Mouse (Mus musculus) heart, adult 2 months (tissue): ENCODE measurements around the gene Med16. TPM values are rescaled to one million over a fixed set of nuclear protein-coding genes. Genes with fewer than 3 reads are reported as not detected.

Source experiments
- DNase-seq, 2 experiments: peaks; one replicate each; pipeline ENCODE4 v3.0.0; 2021
- H3K27ac ChIP-seq: fragments of 200-600 bp; 2 replicates; pipeline ENCODE4 v1.8.1; 2022
- H3K27me3 ChIP-seq: fragments of 200-500 bp; 2 replicates; pipeline ENCODE4 v1.6.1; 2012; ENCODE audit warnings: mild to moderate bottlenecking, low read length, inconsistent platforms, mixed read lengths; ENCODE audit not compliant: control insufficient read depth, insufficient read depth
- H3K36me3 ChIP-seq: fragments of 200-500 bp; 2 replicates; pipeline ENCODE4 v1.6.1; 2012; ENCODE audit warnings: low read length, inconsistent platforms; ENCODE audit not compliant: control insufficient read depth, insufficient read depth
- H3K4me1 ChIP-seq: fragments of 200-500 bp; 2 replicates; pipeline ENCODE4 v1.6.1; 2011; ENCODE audit warnings: low read length; ENCODE audit not compliant: control insufficient read depth, insufficient read depth
- H3K4me3 ChIP-seq: fragments of 200-600 bp; 2 replicates; pipeline ENCODE4 v1.8.1; 2022
- H3K79me2 ChIP-seq: fragments of 200-500 bp; replicated peaks from 2 replicates; pipeline ENCODE4 v1.6.1; 2012; ENCODE audit warnings: mild to moderate bottlenecking, inconsistent platforms, low read length, moderate library complexity, mixed read lengths; ENCODE audit not compliant: control insufficient read depth, insufficient read depth
- H3K9ac ChIP-seq: fragments of 200-500 bp; 2 replicates; pipeline ENCODE4 v1.6.1; 2012; ENCODE audit warnings: low read depth, mild to moderate bottlenecking, control low read depth, inconsistent platforms, low read length, mixed read lengths
- CTCF ChIP-seq: fragments of 200-600 bp; IDR thresholded peaks from 2 replicates; pipeline ENCODE4 v1.8.1; 2022; ENCODE audit warnings: antibody characterized with exemption, mild to moderate bottlenecking, moderate library complexity
- EP300 ChIP-seq: fragments of 200-500 bp; IDR thresholded peaks from 2 replicates; pipeline ENCODE4 v1.6.1; 2011; ENCODE audit warnings: low read depth, low read length, control low read depth; ENCODE audit not compliant: insufficient read depth
- POLR2A ChIP-seq: fragments of 200-500 bp; IDR thresholded peaks from 2 replicates; pipeline ENCODE4 v1.6.1; 2011; ENCODE audit warnings: mild to moderate bottlenecking, low read depth, low read length, control low read depth; ENCODE audit not compliant: insufficient read depth
- WGBS: fragments of 180-500 bp; shearing (Covaris S2); methylation state at CpG from one replicate; pipeline ENCODE4 v1.1.7; 2018; 5-methylcytosine and 5-hydroxymethylcytosine counted together
- intact Hi-C: fragments of 180-260 bp; cut with DNase I; formaldehyde crosslinking; loops from one replicate; pipeline ENCODE4 v1.15.1; 2025
- polyA plus RNA-seq: library from polyadenylated mRNA; depleted of rRNA; stranded (reverse); fragments of >200 nt; gene quantifications from 2 replicates; pipeline ENCODE4 v1.2.3, GENCODE M21; 2012
- total RNA-seq, 2 experiments: library from RNA; stranded (reverse); gene quantifications; 2 replicates each; pipeline ENCODE4 v1.2.3; 2021

Gene Med16
- total and polyA plus RNA-seq, 3 experiments = 40.8 to 62.4 (median 54.1) TPM

DNA sequence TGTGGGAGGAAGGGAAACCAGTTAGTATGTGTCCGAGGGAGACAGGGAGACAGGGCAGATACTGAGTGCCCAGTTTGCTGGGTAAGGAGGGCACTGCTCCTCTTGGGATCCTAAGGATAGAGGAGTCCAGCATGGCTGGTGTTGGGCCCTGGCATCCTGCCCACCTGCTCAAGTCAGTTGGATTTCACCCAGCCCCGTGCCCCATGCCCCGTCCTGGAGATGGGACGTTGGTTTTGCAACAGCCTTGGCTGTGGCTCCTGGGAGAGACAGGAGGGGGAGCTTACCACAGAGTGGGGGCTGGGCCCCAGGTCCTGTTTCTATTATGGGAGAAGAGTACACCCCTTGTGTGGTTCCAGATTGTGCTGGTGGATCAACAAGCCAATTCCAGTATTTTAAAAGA is 24.3 kb downstream of the Med16 start:
- TF ChIP-seq POLR2A (no peak), CTCF (no peak), EP300 (no peak)
- Histone ChIP-seq H3K4me1 (no peaks in the 10 kb centered on the region), H3K4me3 (no peak overlapping the region), H3K27me3 (no peaks in the 10 kb centered on the region), H3K79me2 (no peaks in the 10 kb centered on the region), H3K9ac (no peak overlapping the region), H3K36me3 (no peaks in the 10 kb centered on the region), H3K27ac (no peak overlapping the region; the same call in 1 of the 2 replicates)
- intact Hi-C loops = loop anchor here (5.0 kb wide), 1 partner anchor 52 kb away; no protein-coding TSS in a partner anchor
- 39% methylated on average over 4 of the region's 4 CpGs for WGBS
- DNase-seq = peak; percentile 79 to 86

- H3K4me3 ChIP-seq = no peak overlapping the region
- H3K4me1 ChIP-seq = no peaks in the 10 kb centered on the region
- intact Hi-C loops = loop anchor here (1.0 to 5.0 kb wide), 3 partner anchors 27 to 51 kb away; no protein-coding TSS in a partner anchor
- no peak overlapping the region for H3K9ac ChIP-seq
- H3K79me2 ChIP-seq = no peaks in the 10 kb centered on the region
- TF ChIP-seq EP300 (peak; percentile 66; the same call in 1 of the 2 replicates), POLR2A (no peak), CTCF (peak; percentile 91)
- 23% methylated on average over 22 of the region's 22 CpGs for WGBS
- H3K27me3 ChIP-seq = no peaks in the 10 kb centered on the region
- peak; percentile 76 to 84 for DNase-seq
- no peak overlapping the region; the same call in 1 of the 2 replicates for H3K27ac ChIP-seq
- no peaks in the 10 kb centered on the region for H3K36me3 ChIP-seq
Measured at GRCm38 (mm10) chr10:79883297-79884084, 25.2 kb downstream of the Med16 start.

DNA sequence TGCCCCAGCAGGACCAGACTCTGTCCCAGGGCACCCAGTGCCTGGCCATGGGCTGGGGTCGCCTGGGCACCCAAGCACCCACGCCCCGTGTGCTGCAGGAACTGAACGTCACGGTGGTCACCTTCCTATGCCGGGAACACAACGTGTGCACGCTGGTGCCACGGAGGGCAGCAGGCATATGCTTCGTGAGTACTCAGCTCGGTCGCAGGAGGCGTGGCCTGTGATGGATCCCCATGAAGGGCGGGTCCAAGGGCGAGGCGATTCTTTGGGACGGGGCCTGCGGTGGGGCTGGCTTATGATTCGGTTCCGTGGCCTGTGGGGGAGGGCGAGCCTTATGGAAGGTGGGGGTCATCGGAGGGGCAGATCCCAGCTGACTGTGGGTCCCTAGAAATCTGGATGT is 26.7 kb downstream of the Med16 start:
- peaks cover 6% of the 10 kb centered on the region for H3K4me1 ChIP-seq
- no peak for DNase-seq
- H3K27me3 ChIP-seq = no peaks in the 10 kb centered on the region
- WGBS = 12% methylated on average over 22 of the region's 22 CpGs
- intact Hi-C loops = loop anchor here (2.0 to 5.0 kb wide), 2 partner anchors 25 to 50 kb away; no protein-coding TSS in a partner anchor
- H3K9ac ChIP-seq = 0 out of 2 replicates have a peak overlapping the region, but pooled peaks have one; percentile 16
- no peaks in the 10 kb centered on the region for H3K79me2 ChIP-seq
- no peak overlapping the region for H3K27ac ChIP-seq
- no peak overlapping the region for H3K4me3 ChIP-seq
- TF ChIP-seq POLR2A = no peak
- TF ChIP-seq CTCF = no peak
- TF ChIP-seq EP300 = no peak
- no peaks in the 10 kb centered on the region for H3K36me3 ChIP-seq

- Histone ChIP-seq H3K4me3 (no peak overlapping the region), H3K4me1 (peaks cover 6% of the 10 kb centered on the region), H3K27ac (no peak overlapping the region), H3K27me3 (no peaks in the 10 kb centered on the region), H3K79me2 (no peaks in the 10 kb centered on the region), H3K9ac (no peak overlapping the region), H3K36me3 (no peaks in the 10 kb centered on the region)
- no peak for TF ChIP-seq POLR2A
- TF ChIP-seq CTCF = no peak
- DNase-seq = no peak
- WGBS = 45% methylated on average over 9 of the region's 9 CpGs
- intact Hi-C loops = loop anchor here (5.0 kb wide), 1 partner anchor 48 kb away; no protein-coding TSS in a partner anchor
Measured at GRCm38 (mm10) chr10:79880721-79881120, 28.0 kb downstream of the Med16 start.

GRCm38 (mm10) chr10:79879527-79879926 is 29.2 kb downstream of the Med16 start:
- H3K9ac ChIP-seq = no peak overlapping the region
- H3K27me3 ChIP-seq = 0 out of 2 replicates have a peak, but pooled peaks cover 1% of the 10 kb centered on the region
- no peak overlapping the region for H3K27ac ChIP-seq
- no peaks in the 10 kb centered on the region for H3K79me2 ChIP-seq
- DNase-seq = no peak
- H3K36me3 ChIP-seq = no peaks in the 10 kb centered on the region
- H3K4me3 ChIP-seq = no peak overlapping the region
- WGBS = 45% methylated on average over 3 of the region's 3 CpGs
- peaks cover 6% of the 10 kb centered on the region for H3K4me1 ChIP-seq
- intact Hi-C loops = no loop called here
- TF ChIP-seq EP300 (no peak), POLR2A (no peak)

GRCm38 (mm10) chr10:79877757-79878156 is 31.0 kb downstream of the Med16 start:
- DNase-seq = peak; percentile 61 to 74
- intact Hi-C loops = no loop called here
- TF ChIP-seq POLR2A = no peak
- 0 out of 2 replicates have a peak, but pooled peaks have one; percentile 39 for TF ChIP-seq EP300
- H3K9ac ChIP-seq = no peak overlapping the region
- no peaks in the 10 kb centered on the region for H3K36me3 ChIP-seq
- no peak overlapping the region for H3K4me3 ChIP-seq
- WGBS = 32% methylated on average over 12 of the region's 12 CpGs
- peaks cover 7% of the 10 kb centered on the region for H3K4me1 ChIP-seq
- H3K27me3 ChIP-seq = peaks cover 4% of the 10 kb centered on the region; the same call in 1 of the 2 replicates
- peak overlapping the region; percentile 26; the same call in 1 of the 2 replicates for H3K27ac ChIP-seq
- no peaks in the 10 kb centered on the region for H3K79me2 ChIP-seq
